Mouse (Mus musculus) fat pad, adult 2 months (tissue): ENCODE results near the gene D630045J12Rik.

Source experiments
- DNase-seq: peaks from one replicate; pipeline ENCODE4 v3.0.0-alpha.2; 2011; ENCODE audit warnings: low read depth, low spot score; ENCODE audit errors: extremely low read depth

D630045J12Rik gene

DNA sequence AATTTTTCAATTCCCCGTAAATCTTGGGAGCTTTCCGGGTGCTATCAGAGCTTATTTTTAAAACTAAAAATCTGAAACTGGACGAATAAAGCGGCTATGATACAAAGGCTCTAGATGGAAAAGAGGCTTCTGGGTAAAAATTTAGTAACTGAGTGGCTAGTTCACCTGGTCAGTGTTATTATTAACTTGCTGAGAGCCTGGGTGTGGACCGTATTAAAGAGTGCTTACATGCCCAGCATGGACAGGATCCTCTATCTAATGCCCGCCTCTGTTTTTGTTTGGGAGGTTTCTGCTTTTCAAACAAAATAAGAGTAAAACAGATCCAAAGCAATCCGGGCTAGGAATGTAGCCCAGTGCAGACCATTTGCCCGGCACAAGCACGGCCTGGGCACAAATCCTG lies 113.4 kb downstream of the D630045J12Rik start:
- DNase-seq = no peak

DNA sequence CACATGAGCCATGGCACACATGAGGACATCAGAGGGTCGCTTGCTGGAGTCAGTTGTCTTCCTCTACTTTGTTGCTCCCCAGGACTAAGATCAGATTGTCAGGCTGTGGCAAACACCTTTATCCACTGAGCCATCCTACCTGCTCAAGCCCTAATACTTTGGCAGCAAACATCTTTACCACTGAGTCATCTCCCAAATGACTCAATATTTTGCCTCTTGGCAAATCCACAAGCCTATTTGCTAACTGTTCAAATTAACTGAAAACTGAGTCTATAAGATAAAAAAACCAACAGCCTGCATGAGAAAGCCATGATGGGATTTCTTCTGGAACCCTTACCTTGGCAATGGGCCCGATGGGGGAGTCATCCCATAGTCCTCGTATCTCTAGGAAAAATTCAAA lies 114.7 kb downstream of the D630045J12Rik start:
- no peak for DNase-seq

DNA sequence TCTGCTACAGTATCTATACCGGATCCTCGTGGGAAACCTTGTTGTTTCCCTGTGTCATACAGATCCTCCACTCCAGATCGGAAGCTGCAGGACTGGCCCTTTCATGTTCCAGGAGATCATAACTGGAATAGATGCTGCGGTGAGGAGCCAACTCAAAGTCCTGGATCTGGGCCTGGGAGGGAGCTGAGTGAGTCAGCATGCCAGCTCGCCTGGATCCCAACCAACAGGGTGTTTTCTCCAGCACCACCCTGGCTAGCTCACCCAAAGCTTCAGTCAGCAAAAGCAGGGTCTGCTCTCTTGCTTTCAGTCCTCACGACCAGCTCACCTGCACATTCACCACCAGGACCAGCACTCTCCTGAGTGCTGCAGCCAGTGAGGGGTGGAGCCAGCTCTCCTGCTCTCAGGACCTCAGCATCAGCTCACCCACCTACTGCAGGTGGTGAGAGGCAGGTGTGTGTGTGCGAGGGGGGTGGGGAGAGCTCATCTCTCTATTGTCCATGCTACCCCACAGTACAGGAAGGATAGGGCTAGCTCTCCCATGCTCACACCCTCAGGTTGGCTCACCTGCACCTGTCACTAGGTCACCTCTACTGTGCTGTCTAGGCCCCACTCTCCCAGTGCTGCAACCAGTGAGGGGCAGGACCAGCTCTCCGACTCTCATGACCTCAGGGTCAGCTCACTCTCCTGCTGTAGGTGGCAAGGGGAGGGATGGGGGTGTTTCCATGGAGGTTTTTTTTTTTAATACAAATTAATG lies 118.8 kb downstream of the D630045J12Rik start:
- no peak for DNase-seq

DNA sequence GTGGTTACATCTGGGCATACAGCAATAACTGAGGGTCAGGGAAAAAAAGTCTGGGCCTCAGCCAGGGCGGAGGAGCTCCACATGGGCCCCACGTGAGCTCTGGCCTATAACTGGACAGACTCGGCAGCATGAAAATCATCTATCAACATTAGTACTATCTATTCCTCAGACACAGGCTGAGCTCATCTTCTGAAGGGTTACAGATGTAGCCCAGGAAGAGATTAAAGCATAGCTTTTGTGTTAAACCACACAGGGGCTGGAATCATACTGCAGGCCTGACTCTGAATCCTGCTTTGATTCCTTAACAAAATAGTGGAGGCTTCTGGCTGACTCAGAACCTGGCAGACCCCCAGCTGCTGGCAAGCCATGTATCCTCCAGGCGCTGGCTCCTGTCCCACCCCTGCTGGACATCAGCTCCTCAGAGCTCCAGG lies 122.0 kb downstream of the D630045J12Rik start:
- no peak for DNase-seq

DNA sequence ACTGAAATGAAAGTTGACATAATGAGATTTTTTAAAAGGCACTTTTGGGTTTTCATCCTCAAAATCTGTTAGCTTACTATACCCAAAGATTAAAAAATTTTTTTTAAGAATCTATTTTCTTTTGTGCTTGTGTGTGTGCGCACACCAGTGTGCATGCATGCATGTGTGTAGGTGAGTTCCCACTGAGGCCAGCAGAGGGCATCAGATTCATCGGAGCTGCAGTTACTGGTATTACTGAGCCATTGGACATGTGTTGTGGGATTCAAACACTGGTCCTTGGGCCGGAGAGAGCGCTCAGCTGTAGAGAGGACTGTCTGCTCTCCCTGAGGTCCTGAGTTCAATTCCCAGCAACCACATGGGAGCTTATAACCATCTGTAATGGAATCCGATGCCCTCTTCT lies 123.9 kb downstream of the D630045J12Rik start:
- no peak for DNase-seq

DNA sequence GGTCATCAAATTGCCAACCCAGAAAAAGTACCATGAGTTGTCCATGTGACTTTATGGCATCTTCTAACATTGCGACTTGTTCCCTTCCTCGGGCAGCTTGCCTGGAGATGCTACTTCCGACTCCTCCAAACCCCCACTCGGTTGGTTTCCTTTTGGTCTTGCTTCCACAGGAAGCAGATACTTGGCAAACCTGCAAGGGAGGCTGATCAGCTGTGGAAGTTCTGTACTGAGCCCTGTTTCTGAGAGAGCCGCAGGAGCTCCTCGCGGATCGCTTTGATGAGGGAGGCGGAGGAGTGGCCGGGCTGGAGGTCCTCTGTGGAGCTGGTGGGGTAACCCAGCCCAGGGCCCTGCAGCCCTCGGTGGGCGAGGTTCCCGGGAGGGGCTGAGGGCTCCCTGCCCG lies 125.7 kb downstream of the D630045J12Rik start:
- no peak for DNase-seq

DNA sequence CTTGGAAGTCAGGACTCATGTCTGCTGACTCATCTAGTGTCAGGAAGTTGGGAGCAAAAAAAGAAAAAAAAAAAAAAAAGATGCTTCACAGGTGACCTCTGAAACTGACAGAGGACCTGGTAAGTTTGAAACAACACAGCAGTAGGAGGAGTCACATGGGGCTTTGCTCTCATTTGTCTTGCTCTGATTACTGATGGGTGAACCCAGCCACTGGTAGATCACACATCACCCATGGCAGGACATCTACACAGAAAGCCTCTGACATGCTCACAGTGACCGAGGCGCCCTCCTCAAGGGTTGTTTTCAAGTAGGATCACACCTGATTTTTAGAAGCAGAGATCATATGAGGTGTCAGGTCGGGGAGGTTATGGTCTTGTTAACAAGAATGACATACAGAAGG lies 128.3 kb downstream of the D630045J12Rik start:
- DNase-seq = no peak

DNA sequence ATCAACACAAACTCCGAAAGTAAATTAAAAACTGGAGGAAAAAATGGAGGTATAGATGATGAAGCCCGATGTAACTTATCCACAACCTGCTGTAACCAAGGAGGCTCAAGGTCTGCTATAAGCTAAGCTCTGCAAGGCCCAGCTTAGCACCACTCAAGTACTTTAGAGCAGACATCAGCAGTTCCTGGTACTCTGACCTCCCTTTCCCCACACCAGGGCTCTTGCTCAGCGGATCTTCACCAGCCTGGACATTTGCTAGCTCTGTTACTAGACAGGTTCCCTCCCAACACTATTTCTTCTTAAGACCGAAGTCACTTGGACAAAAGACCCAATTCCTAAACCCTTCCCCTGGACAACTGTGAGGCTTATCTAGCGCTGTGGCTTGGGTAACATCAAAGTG lies 128.9 kb downstream of the D630045J12Rik start:
- DNase-seq = no peak

DNA sequence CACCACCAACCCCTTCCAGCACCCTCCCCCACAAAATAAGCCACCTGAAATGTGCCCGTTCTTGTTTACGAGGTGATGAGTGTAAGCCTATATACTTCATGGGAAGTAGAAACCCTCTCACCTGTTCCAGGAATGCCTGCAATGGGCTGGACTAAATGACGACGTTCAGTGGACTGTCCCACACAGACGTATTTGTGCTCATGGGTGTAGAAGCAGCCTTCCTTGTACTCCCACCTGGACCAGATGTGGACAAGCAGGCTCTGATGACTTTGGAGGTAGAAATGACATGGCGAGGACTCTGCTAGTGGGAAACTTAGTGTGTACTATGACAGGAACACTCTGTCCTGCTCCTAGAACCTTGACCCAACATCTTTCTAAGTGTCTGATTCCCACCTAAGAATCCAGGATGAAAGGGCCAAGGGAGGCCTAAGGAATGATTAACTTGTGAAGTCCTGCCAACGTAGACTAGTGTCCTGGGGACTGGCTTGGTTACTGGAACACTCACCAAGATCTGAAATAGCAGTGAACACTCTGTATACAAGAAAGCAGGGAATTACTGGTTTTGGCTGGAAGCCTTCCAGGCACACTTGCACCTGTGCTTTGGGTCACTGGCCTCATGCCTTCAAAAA lies 129.5 kb downstream of the D630045J12Rik start, which contains the start of gene Atp6v0a4:
Atp6v0a4 (minus strand) TSS at position 380 of the 629 bp plus-strand sequence.
- no peak for DNase-seq

DNA sequence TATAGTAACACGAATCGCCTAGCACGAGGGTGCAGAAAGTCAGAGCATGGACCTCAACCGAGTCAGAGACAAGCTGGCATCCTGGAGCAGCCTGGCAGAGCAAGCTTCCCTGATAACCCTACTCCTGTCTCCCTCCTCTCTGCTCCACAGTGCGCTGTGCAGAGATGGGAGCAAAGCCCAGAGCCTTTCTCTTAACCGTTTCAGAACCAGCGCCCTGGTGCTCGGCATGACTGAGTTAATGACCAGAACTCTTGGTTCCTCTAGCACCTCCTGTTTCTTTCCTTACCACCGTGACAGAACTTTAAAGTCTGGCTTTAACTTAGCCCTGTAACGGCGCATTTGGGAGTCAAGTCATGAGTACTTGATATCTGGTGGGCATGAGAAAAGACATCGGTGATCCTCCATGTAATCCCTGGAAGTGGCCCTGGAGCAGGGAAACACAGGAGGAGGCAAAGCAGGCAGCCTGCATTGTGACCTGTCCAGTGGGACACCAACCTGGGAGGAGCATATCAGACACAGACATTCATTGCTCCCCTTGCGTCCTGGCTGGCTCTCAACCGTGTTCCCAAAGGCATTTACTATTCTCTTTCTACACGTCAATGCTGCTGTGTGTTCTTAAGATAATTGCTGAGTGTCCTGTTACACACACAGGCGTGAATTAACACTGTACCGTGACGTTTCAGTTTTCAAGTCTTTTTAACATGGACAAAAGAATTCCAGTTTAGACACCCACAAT lies 130.2 kb downstream of the D630045J12Rik start:
- no peak for DNase-seq

DNA sequence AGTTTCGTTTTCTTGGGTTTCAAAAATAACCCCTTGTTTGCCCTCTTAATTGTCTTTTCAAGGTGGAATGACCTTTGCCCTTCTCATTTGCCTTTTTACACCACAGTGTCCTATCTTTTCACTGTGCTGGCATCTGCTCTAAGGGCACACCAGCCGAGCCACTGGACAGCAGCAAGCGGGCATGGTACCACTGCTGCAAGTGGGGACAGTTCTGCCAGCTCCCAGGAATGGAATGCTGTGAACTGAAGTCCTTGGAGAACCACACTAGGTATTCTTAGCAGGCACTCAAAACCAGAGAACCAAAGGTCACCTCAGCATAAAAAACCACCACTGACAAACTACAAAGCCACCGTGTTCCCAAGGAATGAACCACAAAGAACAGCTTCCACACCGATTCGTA lies 131.0 kb downstream of the D630045J12Rik start:
- DNase-seq = no peak

DNA sequence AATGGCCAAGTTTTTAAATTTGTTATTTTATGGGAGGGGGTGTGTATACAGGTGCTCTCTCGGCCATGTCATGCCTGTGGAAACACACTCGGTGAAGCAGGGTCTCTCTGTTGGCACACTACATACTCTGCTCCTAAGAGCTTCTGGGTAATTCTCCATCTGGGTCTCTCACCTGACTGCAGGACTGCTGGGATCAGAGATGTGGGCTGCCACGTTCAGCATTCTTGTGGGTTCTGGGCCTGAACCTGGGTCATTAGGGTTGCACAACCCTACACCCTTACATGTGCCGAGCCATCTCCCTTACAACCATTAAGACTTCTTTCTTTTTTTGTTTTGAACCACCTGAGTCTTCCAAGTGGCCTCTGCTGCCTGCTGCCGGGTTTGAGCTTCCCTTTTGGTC lies 132.0 kb downstream of the D630045J12Rik start:
- DNase-seq = no peak

DNA sequence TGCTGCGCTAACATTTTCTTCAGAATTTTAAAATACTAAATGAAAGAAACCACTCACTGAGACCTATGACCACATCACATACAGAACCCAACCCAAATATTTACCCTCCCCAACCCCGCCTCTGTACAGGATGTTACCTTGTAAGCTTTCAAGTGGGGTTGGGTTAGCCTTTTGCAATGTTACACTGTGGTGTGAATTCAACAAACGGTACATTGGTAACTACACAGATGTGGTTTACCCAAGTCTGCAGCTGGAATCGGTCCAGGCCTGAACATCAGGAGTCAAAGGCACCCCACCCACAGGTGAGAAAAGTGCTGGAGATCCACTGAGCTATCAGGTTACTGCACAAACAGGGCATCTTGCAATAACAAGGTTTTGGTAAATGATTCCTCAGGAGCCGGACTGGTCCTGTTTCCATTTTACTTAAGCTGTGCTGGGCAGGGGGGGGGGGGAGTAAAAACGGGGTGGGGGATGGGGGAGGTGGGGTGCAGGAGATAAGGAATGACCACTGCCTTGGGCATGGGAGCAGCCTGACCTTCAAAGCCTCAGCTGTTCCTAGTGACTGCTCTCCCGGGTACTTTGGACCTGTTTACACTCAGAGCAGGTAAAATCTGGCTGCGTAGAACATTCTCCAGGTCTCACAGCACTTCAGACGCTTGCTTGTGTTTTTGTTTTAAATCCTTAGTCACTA lies 133.0 kb downstream of the D630045J12Rik start:
- DNase-seq = no peak

DNA sequence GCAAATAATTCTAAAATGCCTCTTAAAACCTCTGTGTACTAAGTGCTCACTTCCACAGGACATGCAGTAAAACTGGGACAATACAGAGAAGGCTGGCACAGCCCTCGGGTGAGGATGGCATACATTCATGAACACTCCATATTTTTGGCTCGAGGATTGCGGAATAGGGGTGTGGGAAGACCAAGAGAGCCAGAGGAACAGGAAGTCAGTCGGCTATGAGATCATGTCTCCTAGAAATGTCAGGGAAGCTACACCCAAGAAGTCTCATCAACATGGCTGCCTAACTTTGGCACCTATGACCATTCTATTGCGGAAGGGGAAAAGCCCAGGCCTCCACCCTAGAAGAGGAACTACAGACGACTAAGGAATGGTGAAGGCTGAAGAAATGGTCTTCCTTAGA lies 135.5 kb downstream of the D630045J12Rik start:
- no peak for DNase-seq

DNA sequence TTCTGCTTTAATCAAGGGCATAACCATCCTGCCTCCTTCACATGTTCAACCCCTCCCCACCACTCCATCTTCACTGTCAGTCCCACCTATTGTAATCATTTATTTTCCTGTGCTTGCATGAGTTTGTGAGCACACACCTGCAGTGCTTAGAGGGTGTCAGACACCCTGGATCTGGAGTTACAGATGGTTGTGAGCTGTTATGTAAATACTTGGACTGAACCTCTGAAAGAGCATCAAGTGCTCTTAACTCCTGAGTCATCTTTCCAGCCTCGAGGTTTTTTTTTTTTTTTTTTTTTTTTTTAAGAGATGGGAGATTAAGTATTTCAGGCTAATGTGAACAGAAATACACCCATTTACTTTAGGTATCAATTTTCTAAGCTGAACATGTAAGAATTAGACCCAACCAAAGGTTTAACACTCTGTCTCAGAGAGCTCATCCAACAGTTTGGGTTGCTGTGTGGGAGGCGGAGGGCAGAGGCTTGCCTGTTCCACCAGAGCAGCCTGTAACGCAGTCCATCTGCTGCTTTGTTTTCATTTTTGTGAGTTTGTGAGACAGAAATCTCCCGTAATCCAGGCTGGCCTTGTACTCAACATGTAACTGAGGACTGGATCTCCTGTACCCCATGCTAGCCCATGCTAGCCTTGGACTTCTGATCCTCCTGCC lies 137.6 kb downstream of the D630045J12Rik start:
- DNase-seq = no peak

DNA sequence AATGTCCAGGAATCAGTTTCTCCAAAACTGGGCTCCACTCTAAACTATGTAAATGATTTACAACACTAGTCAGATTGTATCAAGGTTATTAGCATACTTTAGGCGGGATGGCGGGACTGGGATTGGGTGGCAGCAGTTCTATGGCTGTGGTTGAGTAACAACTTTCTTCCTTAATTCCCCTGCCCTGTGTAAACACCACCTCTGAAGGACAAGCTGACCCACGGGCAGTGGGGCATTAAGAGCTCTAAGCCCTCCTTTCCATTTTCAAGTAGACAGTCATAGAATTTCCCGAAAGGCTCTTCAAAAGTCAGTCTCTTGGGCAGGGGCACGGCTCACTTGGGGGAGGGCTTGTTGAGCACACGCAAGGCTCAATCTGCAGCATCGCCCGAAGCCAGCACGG lies 142.9 kb downstream of the D630045J12Rik start:
- no peak for DNase-seq

DNA sequence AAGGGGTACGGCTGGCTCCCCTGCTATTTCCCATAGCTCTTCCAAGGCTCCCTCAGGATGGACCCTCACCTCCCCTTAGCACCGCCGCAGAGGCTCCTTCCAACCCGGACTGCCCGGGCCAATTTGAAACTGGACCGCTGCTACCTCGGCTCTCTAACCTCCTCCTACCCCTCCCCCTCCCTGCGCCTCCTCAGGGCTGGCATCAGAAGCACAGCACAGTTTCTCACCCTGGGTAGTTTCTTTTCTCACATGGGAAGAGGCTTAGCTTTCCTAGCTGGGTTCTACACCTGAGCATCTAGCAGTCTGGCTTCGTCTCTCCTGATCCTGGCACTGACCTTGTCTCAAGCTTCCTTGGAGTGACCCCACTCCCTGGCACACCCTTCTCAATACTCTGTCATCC lies 143.9 kb downstream of the D630045J12Rik start:
- DNase-seq = no peak

DNA sequence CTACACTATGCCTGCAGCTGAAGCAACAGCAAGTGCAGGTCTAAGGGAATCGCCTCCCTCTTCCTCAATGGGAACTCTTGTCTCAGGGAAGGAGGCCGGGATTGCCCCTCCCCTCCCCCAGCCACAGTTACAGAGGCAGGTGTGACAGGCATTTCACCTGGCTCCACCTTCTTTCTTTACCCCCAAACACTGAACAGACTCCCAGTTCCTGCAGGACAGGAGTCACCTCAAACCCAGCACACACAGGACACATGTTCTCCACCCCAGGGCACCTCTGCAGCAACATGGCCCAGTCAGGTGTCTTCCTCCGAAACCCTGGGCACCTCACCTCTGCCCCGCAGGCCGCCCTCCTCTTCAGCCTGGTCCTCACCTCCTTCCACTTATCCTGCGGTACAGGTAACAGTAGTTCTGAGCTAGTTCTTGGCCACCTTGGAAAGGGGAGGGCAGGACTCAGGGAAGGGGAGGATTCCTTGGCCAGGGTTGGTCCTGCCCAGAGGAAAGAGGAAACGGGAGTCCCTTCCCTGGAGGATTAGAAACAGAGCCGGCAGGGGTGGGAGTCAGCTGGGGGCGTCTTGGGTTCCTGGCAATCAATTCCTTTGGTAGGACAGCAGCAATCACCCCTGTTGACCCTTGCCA lies 144.5 kb downstream of the D630045J12Rik start, which contains the start of gene Tmem213:
Tmem213 (plus strand) TSS at position 96 of the 636 bp plus-strand sequence.
- DNase-seq = no peak

DNA sequence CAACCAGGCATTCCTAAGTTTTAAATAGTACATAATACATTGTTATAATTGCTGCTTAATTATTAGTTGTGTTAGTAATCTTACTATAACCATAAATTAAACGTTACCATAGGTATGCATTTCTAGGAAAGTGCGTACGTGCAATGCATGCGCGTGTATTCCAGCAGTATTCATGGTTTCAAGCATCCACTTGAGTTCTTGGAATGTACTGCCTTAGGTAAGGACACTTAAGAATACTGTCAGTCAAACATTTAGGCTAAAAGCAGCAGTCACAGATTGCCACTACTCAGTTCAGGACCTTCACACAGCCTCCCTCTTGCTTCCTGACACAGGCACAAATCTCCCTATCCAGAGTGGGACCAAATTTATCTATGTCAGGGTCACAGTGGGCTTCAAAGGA lies 145.4 kb downstream of the D630045J12Rik start:
- no peak for DNase-seq

DNA sequence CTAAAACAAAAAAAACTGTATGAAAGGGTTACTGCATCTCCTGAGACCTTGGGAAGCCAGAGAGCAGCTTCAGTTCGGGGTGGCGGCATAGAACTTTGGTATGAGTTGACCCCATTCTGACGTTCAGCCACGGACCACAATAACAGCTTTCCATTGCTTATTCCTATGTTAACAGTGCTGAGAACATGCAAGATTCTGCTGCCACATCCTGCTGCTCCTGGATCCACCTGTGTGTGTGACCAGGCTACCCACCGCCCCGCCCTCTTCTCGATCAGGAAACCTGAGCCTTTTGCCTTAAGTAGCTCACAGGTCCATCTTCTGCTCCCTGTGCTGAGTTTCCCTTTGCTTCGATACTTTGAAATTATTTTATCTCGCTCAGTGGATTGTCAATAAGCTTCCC lies 147.9 kb downstream of the D630045J12Rik start:
- no peak for DNase-seq
